Mouse (Mus musculus) ZHBTc4 (cell line): Measurements from ENCODE around the gene Rad51b.
A peak's percentile ranks its signal among the peaks of the same experiment; 100 is the strongest.

Source experiments
- DNase-seq: peaks from one replicate; pipeline ENCODE4 v3.0.0-alpha.2; 2011; ENCODE audit warnings: low read depth, low spot score

Gene Rad51b

GRCm38 (mm10) chr12:79297121-79297576 is at the start of gene Rad51b:
Gene Rad51b, plus strand, starts transcription at chr12:79297282.
- peak; percentile 90 for DNase-seq

GRCm38 (mm10) chr12:79248110-79248509 is 49.0 kb upstream of the Rad51b start:
- DNase-seq, result peak; percentile 84

GRCm38 (mm10) chr12:79253294-79254053 is 43.6 kb upstream of the Rad51b start:
- no peak for DNase-seq

GRCm38 (mm10) chr12:79254975-79255374 is 42.1 kb upstream of the Rad51b start:
- no peak for DNase-seq

- no peak for DNase-seq
Measured at GRCm38 (mm10) chr12:79260154-79260553, 36.9 kb upstream of the Rad51b start.

GRCm38 (mm10) chr12:79261035-79261434 is 36.0 kb upstream of the Rad51b start:
- DNase-seq, result peak; percentile 53

- DNase-seq, result no peak
Measured at GRCm38 (mm10) chr12:79272604-79273003, 24.5 kb upstream of the Rad51b start.

- DNase-seq, result no peak
Measured at GRCm38 (mm10) chr12:79279513-79280115, 17.5 kb upstream of the Rad51b start.

GRCm38 (mm10) chr12:79282595-79282994 is 14.5 kb upstream of the Rad51b start:
- no peak for DNase-seq

- DNase-seq, result no peak
Measured at GRCm38 (mm10) chr12:79292874-79293273, 4.2 kb upstream of the Rad51b start.

- peak; percentile 98 for DNase-seq
Measured at GRCm38 (mm10) chr12:79296126-79296816, 811 bp upstream of the Rad51b start, which contains the start of gene Zfyve26. Gene Zfyve26, minus strand, starts transcription at chr12:79296304.

- DNase-seq, result no peak
Measured at GRCm38 (mm10) chr12:79297884-79298636, 978 bp downstream of the Rad51b start.

GRCm38 (mm10) chr12:79301802-79302201 is 4.7 kb downstream of the Rad51b start:
- DNase-seq, result no peak

- no peak for DNase-seq
Measured at GRCm38 (mm10) chr12:79305131-79305530, 8.0 kb downstream of the Rad51b start.

GRCm38 (mm10) chr12:79306013-79306412 is 8.9 kb downstream of the Rad51b start:
- no peak for DNase-seq

GRCm38 (mm10) chr12:79313721-79314120 is 16.6 kb downstream of the Rad51b start:
- DNase-seq, result no peak

- DNase-seq, result no peak
Measured at GRCm38 (mm10) chr12:79317339-79317738, 20.3 kb downstream of the Rad51b start.

GRCm38 (mm10) chr12:79320895-79321294 is 23.8 kb downstream of the Rad51b start:
- no peak for DNase-seq

GRCm38 (mm10) chr12:79322539-79322938 is 25.5 kb downstream of the Rad51b start:
- peak; percentile 44 for DNase-seq

- no peak for DNase-seq
Measured at GRCm38 (mm10) chr12:79326236-79326635, 29.2 kb downstream of the Rad51b start.

- no peak for DNase-seq
Measured at GRCm38 (mm10) chr12:79326745-79327144, 29.7 kb downstream of the Rad51b start.

- DNase-seq, result no peak
Measured at GRCm38 (mm10) chr12:79327868-79328267, 30.8 kb downstream of the Rad51b start.
